In the genomic region with DNA sequence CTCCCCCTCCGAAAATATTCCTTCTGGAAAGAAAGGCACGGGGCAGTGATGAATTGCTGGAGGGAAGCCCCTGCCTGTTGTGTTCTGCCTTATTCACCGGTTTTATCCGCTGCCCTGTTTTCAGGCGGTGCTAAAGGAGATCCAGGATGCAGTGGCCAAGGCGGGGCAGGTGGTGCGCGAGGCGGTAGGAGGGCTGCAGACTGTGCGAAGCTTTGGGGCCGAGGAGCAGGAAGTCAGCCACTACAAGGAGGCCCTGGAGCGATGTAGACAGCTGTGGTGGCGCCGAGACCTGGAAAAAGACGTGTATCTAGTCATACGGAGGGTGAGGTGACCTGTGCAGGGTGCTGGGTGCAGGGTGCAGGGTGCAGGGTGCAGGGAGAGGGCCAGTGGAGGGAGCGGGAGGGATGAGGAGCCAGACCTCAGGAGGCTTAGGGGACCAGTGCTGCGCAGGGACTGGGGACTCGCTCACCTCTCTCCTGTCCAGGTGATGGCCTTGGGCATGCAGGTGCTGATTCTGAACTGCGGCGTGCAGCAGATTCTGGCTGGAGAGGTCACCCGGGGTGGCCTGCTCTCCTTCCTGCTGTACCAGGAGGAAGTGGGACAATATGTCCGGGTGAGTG, we compare ENCODE assay signal across 13 mouse cellular contexts. TPM values are rescaled to one million over a fixed set of nuclear protein-coding genes. Genes with fewer than 3 reads are reported as not detected.
DNase-seq lines count a peak whose midpoint lies in the region; ATAC-seq and TF ChIP-seq lines count a peak whose summit lies in the region.
"Had no signal": no experiment of that assay in that cellular context is flagged by ENCODE, and none has a peak within 500 bp of the region (broad histone marks: within the 10 kb centered on the region; RNA-seq: fewer than 3 reads in every experiment).

No protein-coding gene starts in this region.

- 0 out of 2 replicates have a peak overlapping the region, but pooled peaks have one; percentile 24 for H3K27ac ChIP-seq in CH12.LX (ENCODE audit: insufficient read depth, low read depth)
- H3K27ac ChIP-seq in intestine, embryonic 16.5 days (ENCODE audit: low read length): no peak overlapping the region

- no peak for TF ChIP-seq CTCF in CH12.LX (conservative IDR thresholded peaks at IDR 0.05 in 1 of 2, IDR thresholded peaks at IDR 0.05 in 1 of 2; ENCODE audit: low read depth in 2 of 2, low read length in 2 of 2)

- in situ Hi-C loops in CH12.LX (cut with MboI; ENCODE audit: low pct_ligation_motif_present, low pct_unique_long_range_greater_than_20kb, low sequenced_read_pairs): loop anchor here (5.0 kb wide), 1 partner anchor 35 kb away; no protein-coding TSS in a partner anchor

- WGBS in intestine, embryonic 16.5 days: 20% methylated on average over 23 of the region's 23 CpGs

- H3K4me2 ChIP-seq in CH12.LX (ENCODE audit: insufficient read depth, low read depth, poor library complexity, severe bottlenecking): no peak overlapping the region
- H3K4me2 ChIP-seq in intestine, embryonic 16.5 days (ENCODE audit: low read depth, low read length): no peak overlapping the region
- H3K4me2 ChIP-seq: heart, embryonic 12.5 days had no signal

- TF ChIP-seq POLR2A in CH12.LX (IDR thresholded peaks at IDR 0.05; ENCODE audit: low read depth, low read length): no peak

- H3K9me3 ChIP-seq in CH12.LX (replicated peaks; ENCODE audit: low read length): peaks cover 8% of the 10 kb centered on the region
- H3K9me3 ChIP-seq in intestine, embryonic 16.5 days (ENCODE audit: control insufficient read depth, low read length): no peaks in the 10 kb centered on the region

- dilution Hi-C loops in CH12.LX (cut with MboI; ENCODE audit: extremely low pct_ligation_motif_present, extremely low pct_unique_long_range_greater_than_20kb, low sequenced_read_pairs): no loop called here

- peak; percentile 7 for DNase-seq in kidney, postnatal 10 days
- no peak for DNase-seq in kidney, postnatal 4 days
- DNase-seq in CH12.LX (ENCODE audit: extremely low read depth): no peak
- DNase-seq in thymus, postnatal 0 days (ENCODE audit: low spot score): peak; percentile 83
- DNase-seq in gastrocnemius, postnatal 10 days: no peak
- DNase-seq: adrenal gland, postnatal 36 days; cerebellum, adult 8-10 months; kidney, adult 9 months had no signal

- no peak for TF ChIP-seq EP300 in CH12.LX (IDR thresholded peaks at IDR 0.05; ENCODE audit: low read length)

- H3K79me2 ChIP-seq in CH12.LX (replicated peaks; ENCODE audit: control insufficient read depth, extremely low read depth, insufficient read depth, poor library complexity, severe bottlenecking): peaks cover 7% of the 10 kb centered on the region

- H3K9ac ChIP-seq in CH12.LX (ENCODE audit: insufficient read depth, low read depth): no peak overlapping the region
- no peak overlapping the region for H3K9ac ChIP-seq in intestine, embryonic 16.5 days (ENCODE audit: low read depth, low read length)
- H3K9ac ChIP-seq: heart, embryonic 12.5 days had no signal

- no peak overlapping the region for H3K4me3 ChIP-seq in CH12.LX (replicated peaks in 1 of 3; ENCODE audit: low read depth in 2 of 3, low read length in 2 of 3, poor library complexity in 1 of 3)
- no peak overlapping the region for H3K4me3 ChIP-seq in intestine, embryonic 16.5 days (ENCODE audit: low read length)
- H3K4me3 ChIP-seq: heart, embryonic 12.5 days had no signal

- no peak for TF ChIP-seq RAD21 in CH12.LX (IDR thresholded peaks at IDR 0.05; ENCODE audit: low read depth, low read length)

- H3K4me1 ChIP-seq in CH12.LX (ENCODE audit: control insufficient read depth in 1 of 2, insufficient read depth in 2 of 2): peaks cover 3 to 17% of the 10 kb centered on the region in 2 experiments; a peak in 2 of 4 replicates
- H3K4me1 ChIP-seq in intestine, embryonic 16.5 days (ENCODE audit: control insufficient read depth, insufficient read depth, low read length): no peaks in the 10 kb centered on the region
- H3K4me1 ChIP-seq: heart, embryonic 12.5 days had no signal

- peaks cover 79 to 94% of the 10 kb centered on the region in 2 experiments for H3K36me3 ChIP-seq in CH12.LX (replicated peaks in 1 of 2; ENCODE audit: control insufficient read depth in 1 of 2, insufficient read depth in 1 of 2, low read length in 1 of 2)
- H3K36me3 ChIP-seq in intestine, embryonic 16.5 days (ENCODE audit: control insufficient read depth, insufficient read depth, low read length): no peaks in the 10 kb centered on the region
- H3K36me3 ChIP-seq: heart, embryonic 12.5 days had no signal

- peak; percentile 53 for ATAC-seq in activated CD4-positive, CD25-positive, alpha-beta regulatory T cell, adult 4 months
- no peak for ATAC-seq in intestine, embryonic 16.5 days
- ATAC-seq: forebrain, embryonic 14.5 days had no signal

- H3K27me3 ChIP-seq in CH12.LX (replicated peaks): no peaks in the 10 kb centered on the region
- H3K27me3 ChIP-seq in intestine, embryonic 16.5 days (replicated peaks; ENCODE audit: control insufficient read depth, insufficient read depth, low read length): peaks cover 26% of the 10 kb centered on the region

TF ChIP-seq in CH12.LX, 34 proteins besides CTCF, POLR2A, EP300 and RAD21:
- no peak for TF ChIP-seq MAZ (IDR thresholded peaks at IDR 0.05; ENCODE audit: low read depth, low read length)
- no peak for TF ChIP-seq SIN3A (IDR thresholded peaks at IDR 0.05; ENCODE audit: low read length)
- TF ChIP-seq UBTF (IDR thresholded peaks at IDR 0.05; ENCODE audit: low read depth, low read length): no peak
- no peak for TF ChIP-seq GABPA (IDR thresholded peaks at IDR 0.05; ENCODE audit: insufficient replicate concordance, low read depth, low read length)
- no peak for TF ChIP-seq HCFC1 (IDR thresholded peaks at IDR 0.05; ENCODE audit: low read depth, low read length)
- TF ChIP-seq NRF1 (IDR thresholded peaks at IDR 0.05; ENCODE audit: low read depth, low read length): no peak
- no peak for TF ChIP-seq MAFK (IDR thresholded peaks at IDR 0.05; ENCODE audit: insufficient replicate concordance, low read length)
- TF ChIP-seq CHD1 (IDR thresholded peaks at IDR 0.05; ENCODE audit: low read depth, low read length): no peak
- no peak for TF ChIP-seq MYC (IDR thresholded peaks at IDR 0.05; ENCODE audit: low read depth, low read length)
- no peak for TF ChIP-seq TCF12 (IDR thresholded peaks at IDR 0.05; ENCODE audit: low read depth, low read length)
- TF ChIP-seq NELFE (IDR thresholded peaks at IDR 0.05; ENCODE audit: low read depth, low read length): no peak
- no peak for TF ChIP-seq ZMIZ1 (IDR thresholded peaks at IDR 0.05; ENCODE audit: low read depth, low read length)
- no peak for TF ChIP-seq RCOR1 (conservative IDR thresholded peaks at IDR 0.05; ENCODE audit: low read depth, low read length)

RNA-seq across cellular contexts. Expression of a gene that starts 8.5 kb away (rescaled TPM):
- 110 and 116 TPM in 2 replicates for total RNA-seq in CH12.LX (2012; rRNA removed)
- 54.8 and 62.2 TPM in 2 replicates for total RNA-seq in CH12.LX (2014; rRNA removed)
- 121 and 124 TPM in 2 replicates for polyA plus RNA-seq in CH12.LX (2012; ENCODE audit: insufficient read length, low read depth)
- polyA plus RNA-seq in activated CD4-positive, CD25-positive, alpha-beta regulatory T cell, adult 4 months (2017; shearing (Covaris generic)): 100 to 1,000 TPM in 1 of 2 experiments, 10 to 100 TPM in 1; 68.0 to 148 TPM
- polyA plus RNA-seq in thymus, postnatal 0 days (2015; fragmentation: Nextera tagmentation; extraction: Ambion mirVana): 140 and 153 TPM in 2 replicates
- 7.2 and 9.1 TPM in 2 replicates for polyA plus RNA-seq in intestine, embryonic 16.5 days (2015; fragmentation: Nextera tagmentation; extraction: Ambion mirVana)
- 1 to 10 TPM; 6.5 to 7.0 TPM for total RNA-seq in gastrocnemius, postnatal 10 days (2021)

RNA-seq across cellular contexts. Expression of a gene that starts 14.3 kb away (rescaled TPM):
- total RNA-seq in CH12.LX (2012; rRNA removed) (989 and 1,092 TPM in 2 replicates), CH12.LX (2014; rRNA removed) (846 and 857 TPM in 2 replicates)
- 652 and 654 TPM in 2 replicates for polyA plus RNA-seq in CH12.LX (2012; ENCODE audit: insufficient read length, low read depth)
- polyA plus RNA-seq in activated CD4-positive, CD25-positive, alpha-beta regulatory T cell, adult 4 months (2017; shearing (Covaris generic)): 1,000 to 10,000 TPM in 1 of 2 experiments, 100 to 1,000 TPM in 1; 892 to 1,228 TPM
- 875 and 899 TPM in 2 replicates for polyA plus RNA-seq in thymus, postnatal 0 days (2015; fragmentation: Nextera tagmentation; extraction: Ambion mirVana)
- polyA plus RNA-seq in intestine, embryonic 16.5 days (2015; fragmentation: Nextera tagmentation; extraction: Ambion mirVana): 20.7 and 23.1 TPM in 2 replicates
- total RNA-seq in gastrocnemius, postnatal 10 days (2021): 1 to 10 TPM; 4.5 to 5.1 TPM

RNA-seq across cellular contexts. Expression of a gene that starts 24.3 kb away (rescaled TPM):
- total RNA-seq in CH12.LX (2012; rRNA removed) (435 and 547 TPM in 2 replicates), CH12.LX (2014; rRNA removed) (156 and 159 TPM in 2 replicates)
- 192 and 196 TPM in 2 replicates for polyA plus RNA-seq in CH12.LX (2012; ENCODE audit: insufficient read length, low read depth)
- polyA plus RNA-seq in activated CD4-positive, CD25-positive, alpha-beta regulatory T cell, adult 4 months (2017; shearing (Covaris generic)): 100 to 1,000 TPM; 320 to 348 TPM
- polyA plus RNA-seq in thymus, postnatal 0 days (2015; fragmentation: Nextera tagmentation; extraction: Ambion mirVana): 251 and 261 TPM in 2 replicates
- polyA plus RNA-seq in intestine, embryonic 16.5 days (2015; fragmentation: Nextera tagmentation; extraction: Ambion mirVana): 13.4 and 15.3 TPM in 2 replicates
- 1 to 10 TPM; 1.6 to 1.7 TPM for total RNA-seq in gastrocnemius, postnatal 10 days (2021)

RNA-seq across cellular contexts. Expression of a gene that starts 24.5 kb away (rescaled TPM):
- total RNA-seq in CH12.LX (2012; rRNA removed): 164 and 184 TPM in 2 replicates
- total RNA-seq in CH12.LX (2014; rRNA removed): 90.1 and 102 TPM in 2 replicates
- 157 and 161 TPM in 2 replicates for polyA plus RNA-seq in CH12.LX (2012; ENCODE audit: insufficient read length, low read depth)
- polyA plus RNA-seq in activated CD4-positive, CD25-positive, alpha-beta regulatory T cell, adult 4 months (2017; shearing (Covaris generic)): 100 to 1,000 TPM; 134 to 207 TPM
- 81.6 and 87.3 TPM in 2 replicates for polyA plus RNA-seq in thymus, postnatal 0 days (2015; fragmentation: Nextera tagmentation; extraction: Ambion mirVana)
- 8.4 and 8.5 TPM in 2 replicates for polyA plus RNA-seq in intestine, embryonic 16.5 days (2015; fragmentation: Nextera tagmentation; extraction: Ambion mirVana)
- 1 to 10 TPM; 2.6 to 3.8 TPM for total RNA-seq in gastrocnemius, postnatal 10 days (2021)

RNA-seq across cellular contexts. Expression of a gene that starts 26.8 kb away (rescaled TPM):
- total RNA-seq in CH12.LX (2012; rRNA removed): 8.4 and 13.7 TPM in 2 replicates
- total RNA-seq in CH12.LX (2014; rRNA removed): 31.9 and 39.7 TPM in 2 replicates
- 19.9 and 27.2 TPM in 2 replicates for polyA plus RNA-seq in CH12.LX (2012; ENCODE audit: insufficient read length, low read depth)
- 10 to 100 TPM; 57.3 to 70.9 TPM for polyA plus RNA-seq in activated CD4-positive, CD25-positive, alpha-beta regulatory T cell, adult 4 months (2017; shearing (Covaris generic))
- polyA plus RNA-seq in thymus, postnatal 0 days (2015; fragmentation: Nextera tagmentation; extraction: Ambion mirVana): 2.6 and 2.8 TPM in 2 replicates
- 0.15 and 0.21 TPM in 2 replicates for polyA plus RNA-seq in intestine, embryonic 16.5 days (2015; fragmentation: Nextera tagmentation; extraction: Ambion mirVana)
- under 1 TPM; 0.26 to 0.34 TPM for total RNA-seq in gastrocnemius, postnatal 10 days (2021)
- polyA plus RNA-seq: embryonic facial prominence, embryonic 11.5 days had no signal

Comparison
In these comparisons a context has a peak if more than half of its experiments do, and no peak if none do; other contexts are left out.
1. DNase-seq: peak in kidney, postnatal 10 days (single experiment) and thymus, postnatal 0 days (single experiment); none in kidney, postnatal 4 days (0 of 2), CH12.LX (single experiment) and gastrocnemius, postnatal 10 days (single experiment).
2. RNA of a gene that starts 14.3 kb away (polyA plus RNA-seq): 892 to 1,228 TPM in activated CD4-positive, CD25-positive, alpha-beta regulatory T cell, adult 4 months, 875 to 899 TPM in thymus, postnatal 0 days and 652 to 654 TPM in CH12.LX; 20.7 to 23.1 TPM in intestine, embryonic 16.5 days; every median in the first group is over 10 times any median in the second.
3. RNA of a gene that starts 24.3 kb away (polyA plus RNA-seq): 320 to 348 TPM in activated CD4-positive, CD25-positive, alpha-beta regulatory T cell, adult 4 months, 251 to 261 TPM in thymus, postnatal 0 days and 192 to 196 TPM in CH12.LX; 13.4 to 15.3 TPM in intestine, embryonic 16.5 days; every median in the first group is over 10 times any median in the second.